Mouse (Mus musculus) telencephalon, adult 2 months (tissue): ENCODE data around the gene Atrip.

Experiments used
- DNase-seq: peaks from one replicate; pipeline ENCODE4 v3.0.0-alpha.2; 2011; ENCODE audit warnings: low read depth, low spot score

The Atrip gene

DNA sequence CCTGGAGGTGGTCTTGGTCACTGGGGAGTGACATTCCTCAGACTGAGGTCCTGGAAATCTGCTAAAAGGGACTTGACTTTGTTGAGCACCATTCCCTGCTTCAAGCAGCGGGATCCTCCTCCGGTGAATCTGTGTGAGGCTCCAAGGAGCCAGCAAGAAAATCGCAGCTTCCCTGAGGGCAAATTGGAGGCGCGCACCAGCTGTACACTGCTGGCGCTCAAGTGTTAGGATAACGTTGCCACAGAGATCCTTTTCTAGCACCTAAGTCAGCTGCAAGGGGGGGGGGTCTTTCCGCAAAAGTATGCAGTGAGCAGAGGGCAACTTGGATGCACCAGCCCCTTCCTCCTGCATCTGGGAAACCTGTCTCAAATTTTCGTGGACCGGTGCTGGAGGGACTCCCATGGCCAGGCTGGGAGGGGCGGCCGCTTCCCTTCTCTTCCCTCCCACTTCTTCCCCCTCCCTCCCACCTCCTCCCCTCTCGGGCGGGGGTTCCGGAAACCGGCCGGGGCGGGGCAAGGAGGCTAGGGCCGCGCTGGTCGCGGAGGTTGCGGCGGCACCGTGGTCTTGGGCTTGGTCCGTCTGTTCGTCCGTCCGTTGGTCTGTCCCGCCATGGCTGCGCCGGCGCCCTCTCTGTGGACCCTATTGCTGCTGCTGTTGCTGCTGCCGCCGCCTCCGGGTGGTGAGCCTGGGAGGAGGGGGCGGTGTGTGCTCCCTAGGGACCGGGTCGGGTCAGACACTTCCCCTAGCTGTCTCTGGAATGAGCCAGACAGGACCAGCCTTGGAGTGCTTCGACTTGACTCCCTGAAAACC lies 35.6 kb downstream of the Atrip start, which contains the start of gene Shisa5:
Shisa5 (plus strand) TSS at position 480 of the 810 bp plus-strand sequence.
- DNase-seq: no peak

GRCm38 (mm10) chr9:109032435-109032834 lies 41.5 kb downstream of the Atrip start:
- no peak for DNase-seq

DNA sequence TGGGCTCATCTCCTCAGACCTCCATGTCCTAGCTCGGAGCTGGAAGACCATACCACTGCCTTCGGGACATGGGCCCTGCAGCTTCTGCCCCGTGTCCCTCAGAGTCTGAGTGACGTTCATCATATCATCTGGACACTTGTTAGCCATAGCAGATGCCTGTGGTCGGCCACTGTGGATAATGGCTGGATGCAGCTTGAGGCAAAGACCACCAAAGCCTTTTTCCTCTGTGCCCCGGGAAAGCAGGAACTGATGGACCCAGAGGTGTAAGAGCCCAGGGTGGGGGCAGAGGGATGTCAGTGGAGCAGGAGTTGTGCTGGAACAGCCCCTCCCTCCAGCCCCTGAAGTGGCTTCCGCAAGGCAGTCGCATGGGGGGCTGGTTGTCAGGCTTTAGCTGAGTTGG lies 42.2 kb downstream of the Atrip start:
- DNase-seq: no peak

DNA sequence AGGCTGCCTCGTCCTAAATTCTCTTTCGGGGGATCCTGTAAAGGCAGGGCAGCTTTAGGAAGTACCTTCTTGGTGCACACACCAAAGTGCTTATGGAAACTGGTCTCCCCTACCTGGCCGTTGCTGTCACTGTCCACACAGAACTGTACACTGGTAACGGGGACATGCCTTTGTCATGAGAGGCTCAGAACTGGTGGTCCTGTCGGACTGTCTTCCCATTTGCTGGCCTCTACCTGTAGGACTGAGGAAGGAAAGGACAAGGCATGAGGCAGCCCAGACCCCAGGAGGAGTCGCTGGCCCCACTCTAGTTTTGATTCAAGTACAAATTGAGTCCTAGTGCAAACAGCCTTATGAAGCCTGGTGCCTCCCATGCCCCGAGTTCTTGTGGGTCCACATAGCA lies 42.9 kb downstream of the Atrip start:
- DNase-seq: no peak

DNA sequence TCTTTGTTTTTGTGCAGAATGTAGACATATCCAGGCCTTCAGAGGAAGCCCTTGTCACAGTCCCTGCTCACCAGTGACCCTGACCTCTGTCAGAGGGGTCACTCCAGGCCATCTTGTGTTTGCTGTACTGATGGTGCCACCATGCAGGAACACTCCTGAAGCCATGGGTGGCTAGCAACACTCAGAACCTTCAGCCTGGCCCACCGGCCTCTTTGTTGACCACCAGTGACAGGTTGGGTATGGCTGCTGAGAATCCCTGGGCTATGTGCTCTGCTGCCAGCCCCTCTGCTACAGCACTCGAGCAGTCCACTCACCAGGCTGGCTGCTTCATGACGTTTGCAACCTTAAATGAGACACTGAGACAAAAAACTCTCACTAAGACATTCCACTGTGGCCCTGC lies 43.6 kb downstream of the Atrip start:
- no peak for DNase-seq

DNA sequence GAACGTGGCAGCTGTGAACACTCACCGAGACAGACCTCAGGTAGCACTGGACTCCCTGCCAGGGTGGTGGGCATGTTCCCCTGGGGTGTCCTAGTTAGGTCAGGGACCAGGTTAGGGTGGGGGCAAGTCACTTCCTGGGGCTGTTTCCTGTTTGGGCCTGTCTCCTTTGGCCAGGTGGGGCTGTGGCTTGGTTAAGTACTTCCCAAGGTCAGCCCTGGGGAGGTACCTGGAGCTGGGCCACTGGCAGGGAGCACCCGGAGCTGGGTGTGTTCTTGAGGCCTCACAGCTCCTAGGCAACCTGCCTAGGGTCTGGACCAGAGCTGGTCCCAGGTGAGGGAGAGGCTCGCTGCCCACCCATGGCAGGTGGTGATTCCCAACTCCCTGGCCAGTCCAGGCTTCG lies 45.0 kb downstream of the Atrip start:
- DNase-seq: no peak

DNA sequence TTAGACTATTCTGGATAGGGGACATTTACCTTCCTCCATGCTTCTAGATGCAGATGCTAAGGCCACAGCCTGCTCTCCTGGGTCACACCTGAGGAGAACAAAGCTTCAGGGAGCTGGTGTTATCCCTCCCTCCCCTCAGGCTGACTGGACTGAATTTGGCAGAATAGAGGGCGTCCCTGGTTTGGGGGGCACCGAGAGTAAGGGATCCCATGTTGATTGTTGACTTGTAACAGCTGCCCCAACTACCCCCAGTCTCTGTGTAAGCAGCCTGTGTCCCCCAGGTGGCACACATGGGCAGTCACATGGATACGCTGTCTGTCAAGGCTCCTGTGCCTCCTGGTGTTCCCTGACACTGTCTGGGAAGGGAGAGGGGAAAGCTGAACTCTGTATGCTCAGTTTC lies 45.5 kb downstream of the Atrip start:
- no peak for DNase-seq

DNA sequence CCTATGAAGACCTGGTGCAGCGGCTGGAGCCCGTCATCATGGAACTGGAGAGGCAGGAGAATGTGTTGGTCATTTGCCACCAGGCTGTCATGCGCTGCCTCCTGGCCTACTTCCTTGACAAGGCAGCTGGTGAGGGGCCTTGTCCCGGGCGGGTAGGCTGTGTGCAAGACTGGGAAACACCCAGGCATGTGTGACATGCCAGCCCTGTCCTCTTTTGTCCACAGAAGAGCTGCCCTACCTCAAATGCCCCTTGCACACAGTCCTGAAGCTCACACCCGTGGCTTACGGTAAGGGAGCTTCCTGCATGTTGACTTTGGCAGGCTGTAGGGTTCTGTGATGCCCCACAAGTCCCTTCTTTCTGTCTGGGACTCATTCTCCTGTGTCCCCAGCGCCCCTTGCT lies 46.4 kb downstream of the Atrip start:
- DNase-seq: no peak

- peak; percentile 79 for DNase-seq
These were observed 50.8 kb downstream of the Atrip start for GRCm38 (mm10) chr9:109022866-109023685.

- no peak for DNase-seq
These were observed 52.5 kb downstream of the Atrip start for GRCm38 (mm10) chr9:109021428-109021827.

DNA sequence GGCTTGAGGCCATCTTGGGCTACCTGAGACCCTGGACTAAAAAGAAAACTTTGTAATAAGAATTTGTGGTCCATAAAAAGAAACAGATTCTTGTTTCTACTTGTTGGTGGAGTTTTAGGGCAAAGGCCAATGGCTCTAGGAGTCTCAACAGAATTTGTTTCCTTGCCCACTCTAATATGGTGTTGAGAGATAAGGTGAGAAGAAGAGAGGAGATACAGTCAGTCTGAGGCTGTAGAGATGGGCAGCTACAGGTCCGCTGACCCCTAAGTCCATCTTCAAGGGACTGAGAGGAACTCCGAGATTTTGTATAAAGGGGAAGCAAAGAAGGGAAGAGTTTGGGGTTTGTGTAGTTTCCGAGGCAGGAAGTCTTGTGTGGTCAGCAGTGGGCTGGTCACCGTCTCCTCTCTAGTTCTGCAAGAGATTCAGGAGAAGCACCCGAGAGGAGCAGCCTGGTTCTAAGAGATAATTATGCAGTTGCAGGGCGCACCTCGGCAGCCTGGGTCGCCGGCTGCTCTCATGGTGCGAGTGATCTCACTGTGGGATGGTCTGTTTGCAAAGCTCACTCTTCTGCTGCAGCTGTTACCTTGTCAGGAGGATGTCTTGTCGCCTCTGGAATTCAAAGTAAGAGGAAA lies 56.8 kb downstream of the Atrip start:
- no peak for DNase-seq

GRCm38 (mm10) chr9:109015397-109015796 lies 58.5 kb downstream of the Atrip start:
- no peak for DNase-seq

DNA sequence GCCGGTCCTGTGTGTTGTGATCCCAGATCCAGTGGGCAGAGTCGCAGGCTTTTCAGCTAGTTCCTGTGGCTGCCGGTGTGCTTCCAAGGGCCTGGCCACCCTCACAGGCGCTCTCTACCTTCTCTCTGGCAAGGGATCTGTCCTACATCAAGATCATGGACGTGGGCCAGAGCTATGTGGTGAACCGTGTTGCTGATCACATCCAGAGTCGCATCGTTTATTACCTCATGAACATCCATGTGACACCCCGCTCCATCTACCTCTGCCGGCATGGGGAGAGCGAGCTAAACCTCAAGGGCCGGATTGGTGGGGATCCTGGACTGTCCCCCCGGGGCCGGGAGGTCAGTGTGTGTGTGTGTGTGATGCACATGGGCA lies 63.6 kb downstream of the Atrip start:
- no peak for DNase-seq

- peak; percentile 70 for DNase-seq
These were observed 64.1 kb downstream of the Atrip start for GRCm38 (mm10) chr9:109009636-109010315.

- peak; percentile 90 for DNase-seq
These were observed 64.8 kb downstream of the Atrip start for GRCm38 (mm10) chr9:109008994-109009635.

- DNase-seq: no peak
These were observed 65.8 kb downstream of the Atrip start for GRCm38 (mm10) chr9:109008081-109008480.
